In genomic region chr6:72184576-72184975, GRCm38 (mm10) we compare ENCODE assay signal across 27 mouse cellular contexts. TPM values are rescaled to one million over a fixed set of nuclear protein-coding genes. Genes with fewer than 3 reads are reported as not detected.
"Had no signal": no experiment of that assay in that cellular context is flagged by ENCODE, and none has a peak within 500 bp of the region (broad histone marks: within the 10 kb centered on the region; RNA-seq: fewer than 3 reads in every experiment).

No protein-coding gene starts in this region.

- H3K36me3 ChIP-seq: heart, embryonic 13.5 days; hindbrain, embryonic 10.5 days; hindbrain, embryonic 13.5 days; hindbrain, embryonic 15.5 days; kidney, embryonic 15.5 days; limb, embryonic 13.5 days; limb, embryonic 15.5 days; liver, embryonic 12.5 days had no signal

- H3K4me2 ChIP-seq: heart, embryonic 11.5 days; heart, embryonic 13.5 days; hindbrain, embryonic 13.5 days; hindbrain, embryonic 15.5 days; kidney, embryonic 15.5 days; limb, embryonic 13.5 days; limb, embryonic 15.5 days; liver, embryonic 12.5 days had no signal

- DNase-seq: gastrocnemius, adult 2 months; gastrocnemius, postnatal 10 days; gastrocnemius, postnatal 25 days; heart, adult 18-20 months; heart, postnatal 10 days; heart, postnatal 4 days; kidney, adult 11 months; kidney, adult 2 months; kidney, adult 9 months; kidney, postnatal 14 days; kidney, postnatal 36 days; left cerebral cortex, postnatal 4 days; lung, adult 18-20 months had no signal

- ATAC-seq: hindbrain, postnatal 0 days; intestine, embryonic 16.5 days; liver, embryonic 12.5 days had no signal

- H3K9ac ChIP-seq: heart, embryonic 13.5 days; hindbrain, embryonic 13.5 days; hindbrain, embryonic 15.5 days; kidney, embryonic 15.5 days; limb, embryonic 13.5 days; limb, embryonic 15.5 days; liver, embryonic 12.5 days; liver, embryonic 14.5 days had no signal

- H3K27me3 ChIP-seq: limb, embryonic 15.5 days had no signal

- H3K9me3 ChIP-seq: heart, embryonic 13.5 days; hindbrain, embryonic 10.5 days; hindbrain, embryonic 13.5 days; hindbrain, embryonic 15.5 days; kidney, embryonic 15.5 days; limb, embryonic 13.5 days; limb, embryonic 15.5 days; liver, embryonic 12.5 days had no signal

- H3K27ac ChIP-seq: gastrocnemius, adult 2 months; heart, embryonic 13.5 days; hindbrain, embryonic 10.5 days; hindbrain, embryonic 13.5 days; hindbrain, embryonic 15.5 days; hindbrain, postnatal 0 days; kidney, embryonic 15.5 days; kidney, postnatal 0 days; limb, embryonic 13.5 days; limb, embryonic 15.5 days; liver, embryonic 12.5 days; liver, embryonic 14.5 days had no signal

- H3K4me3 ChIP-seq: gastrocnemius, adult 2 months; heart, embryonic 13.5 days; hindbrain, embryonic 10.5 days; hindbrain, embryonic 13.5 days; hindbrain, embryonic 15.5 days; kidney, embryonic 15.5 days; limb, embryonic 13.5 days; limb, embryonic 15.5 days; liver, embryonic 12.5 days had no signal

RNA-seq across cellular contexts. Expression of gene Atoh8, which starts 50.8 kb away (rescaled TPM):
- total RNA-seq: granulocyte monocyte progenitor cell, adult 5-6 weeks had no signal
